In genomic region chr4:152441536-152441935, GRCm38 (mm10) we compare ENCODE assay signal across 24 mouse cellular contexts. TPM values are rescaled to one million over a fixed set of nuclear protein-coding genes. Genes with fewer than 3 reads are reported as not detected.
A peak's percentile ranks its signal among the peaks of the same experiment; 100 is the strongest.
DNase-seq lines count a peak whose midpoint lies in the region; ATAC-seq and TF ChIP-seq lines count a peak whose summit lies in the region.
"Had no signal": no experiment of that assay in that cellular context is flagged by ENCODE, and none has a peak within 500 bp of the region (broad histone marks: within the 10 kb centered on the region; RNA-seq: fewer than 3 reads in every experiment).

No protein-coding gene starts in this region.

- no peaks in the 10 kb centered on the region for H3K36me3 ChIP-seq in forebrain, embryonic 16.5 days (ENCODE audit: control insufficient read depth, insufficient read depth)
- H3K36me3 ChIP-seq in forebrain, embryonic 15.5 days, result no peaks in the 10 kb centered on the region
- H3K36me3 ChIP-seq in hindbrain, postnatal 0 days (ENCODE audit: insufficient read depth, low read length), result no peaks in the 10 kb centered on the region
- no peaks in the 10 kb centered on the region for H3K36me3 ChIP-seq in hindbrain, embryonic 10.5 days
- no peaks in the 10 kb centered on the region for H3K36me3 ChIP-seq in ES-E14 (ENCODE audit: control insufficient read depth, insufficient read depth, low read length, poor library complexity, severe bottlenecking)
- no peaks in the 10 kb centered on the region for H3K36me3 ChIP-seq in limb, embryonic 10.5 days
- H3K36me3 ChIP-seq: embryonic facial prominence, embryonic 13.5 days; heart, embryonic 13.5 days; limb, embryonic 15.5 days; liver, embryonic 13.5 days; neural tube, embryonic 13.5 days; stomach, embryonic 15.5 days had no signal

- WGBS in forebrain, embryonic 16.5 days, result 39% methylated on average over 9 of the region's 9 CpGs
- WGBS in forebrain, embryonic 15.5 days, result 36% methylated on average over 9 of the region's 9 CpGs
- 37% methylated on average over 9 of the region's 9 CpGs for WGBS in hindbrain, postnatal 0 days
- WGBS in hindbrain, embryonic 10.5 days, result 35% methylated on average over 9 of the region's 9 CpGs
- WGBS in limb, embryonic 10.5 days, result 40% methylated on average over 9 of the region's 9 CpGs

- H3K9me3 ChIP-seq in forebrain, embryonic 16.5 days (ENCODE audit: control insufficient read depth, low read length), result no peaks in the 10 kb centered on the region
- no peaks in the 10 kb centered on the region for H3K9me3 ChIP-seq in forebrain, embryonic 15.5 days
- H3K9me3 ChIP-seq in hindbrain, postnatal 0 days (ENCODE audit: low read length), result no peaks in the 10 kb centered on the region
- H3K9me3 ChIP-seq in hindbrain, embryonic 10.5 days, result no peaks in the 10 kb centered on the region
- H3K9me3 ChIP-seq in ES-E14 (ENCODE audit: control insufficient read depth, insufficient read depth, low read depth, low read length), result no peaks in the 10 kb centered on the region
- no peaks in the 10 kb centered on the region for H3K9me3 ChIP-seq in limb, embryonic 10.5 days (replicated peaks)
- H3K9me3 ChIP-seq: embryonic facial prominence, embryonic 13.5 days; heart, embryonic 13.5 days; limb, embryonic 15.5 days; liver, embryonic 13.5 days; neural tube, embryonic 13.5 days; stomach, embryonic 15.5 days had no signal

- no peak overlapping the region for H3K4me2 ChIP-seq in forebrain, embryonic 16.5 days (ENCODE audit: low read length)
- H3K4me2 ChIP-seq in forebrain, embryonic 15.5 days (replicated peaks), result no peak overlapping the region
- H3K4me2 ChIP-seq in hindbrain, postnatal 0 days (ENCODE audit: low read depth, low read length), result no peak overlapping the region
- H3K4me2 ChIP-seq: embryonic facial prominence, embryonic 13.5 days; heart, embryonic 13.5 days; limb, embryonic 15.5 days; liver, embryonic 13.5 days; neural tube, embryonic 13.5 days; stomach, embryonic 15.5 days had no signal

- ATAC-seq in forebrain, embryonic 16.5 days, result 0 out of 2 replicates have a peak, but pooled peaks have one; percentile 31
- ATAC-seq in forebrain, embryonic 15.5 days (replicated peaks), result no peak
- no peak for ATAC-seq in hindbrain, postnatal 0 days
- ATAC-seq: intestine, embryonic 16.5 days had no signal

- H3K27me3 ChIP-seq in forebrain, embryonic 16.5 days (replicated peaks; ENCODE audit: control insufficient read depth, insufficient read depth, low read length), result no peaks in the 10 kb centered on the region
- H3K27me3 ChIP-seq in forebrain, embryonic 15.5 days, result no peaks in the 10 kb centered on the region
- H3K27me3 ChIP-seq in hindbrain, postnatal 0 days (ENCODE audit: insufficient read depth, low read length), result no peaks in the 10 kb centered on the region
- H3K27me3 ChIP-seq in hindbrain, embryonic 10.5 days (ENCODE audit: insufficient read depth, poor library complexity, severe bottlenecking), result 0 out of 2 replicates have a peak, but pooled peaks cover 2% of the 10 kb centered on the region
- no peaks in the 10 kb centered on the region; the same call in 1 of the 2 replicates for H3K27me3 ChIP-seq in limb, embryonic 10.5 days (ENCODE audit: low read depth, poor library complexity, severe bottlenecking)
- H3K27me3 ChIP-seq: liver, embryonic 13.5 days; neural tube, embryonic 13.5 days; stomach, embryonic 15.5 days had no signal

- H3K27ac ChIP-seq in forebrain, embryonic 16.5 days (ENCODE audit: low read length), result no peak overlapping the region
- H3K27ac ChIP-seq in forebrain, embryonic 15.5 days (replicated peaks), result no peak overlapping the region
- H3K27ac ChIP-seq in hindbrain, postnatal 0 days, result no peak overlapping the region
- H3K27ac ChIP-seq in hindbrain, embryonic 10.5 days, result no peak overlapping the region
- H3K27ac ChIP-seq in ES-E14 (ENCODE audit: insufficient read depth, low read depth, low read length, poor library complexity, severe bottlenecking), result no peak overlapping the region
- no peak overlapping the region for H3K27ac ChIP-seq in limb, embryonic 10.5 days
- H3K27ac ChIP-seq: embryonic facial prominence, embryonic 13.5 days; heart, embryonic 13.5 days; limb, embryonic 15.5 days; liver, embryonic 13.5 days; macrophage; neural tube, embryonic 13.5 days; stomach, embryonic 15.5 days had no signal

- TF ChIP-seq CTCF in hindbrain, postnatal 0 days (IDR thresholded peaks at IDR 0.05; ENCODE audit: low read depth), result no peak

- H3K4me3 ChIP-seq in forebrain, embryonic 16.5 days (replicated peaks; ENCODE audit: low read length), result no peak overlapping the region
- H3K4me3 ChIP-seq in forebrain, embryonic 15.5 days, result no peak overlapping the region
- H3K4me3 ChIP-seq in hindbrain, postnatal 0 days (ENCODE audit: low read length), result no peak overlapping the region
- no peak overlapping the region for H3K4me3 ChIP-seq in hindbrain, embryonic 10.5 days
- no peak overlapping the region for H3K4me3 ChIP-seq in ES-E14 (ENCODE audit: insufficient read depth in 1 of 2, low read depth in 1 of 2, low read length in 2 of 2, poor library complexity in 1 of 2, severe bottlenecking in 1 of 2)
- no peak overlapping the region for H3K4me3 ChIP-seq in limb, embryonic 10.5 days
- H3K4me3 ChIP-seq: embryonic facial prominence, embryonic 13.5 days; heart, embryonic 13.5 days; limb, embryonic 15.5 days; liver, embryonic 13.5 days; myocyte; neural tube, embryonic 13.5 days; stomach, embryonic 15.5 days had no signal

- H3K9ac ChIP-seq in forebrain, embryonic 16.5 days (replicated peaks; ENCODE audit: low read depth, low read length), result no peak overlapping the region
- H3K9ac ChIP-seq in forebrain, embryonic 15.5 days (replicated peaks), result no peak overlapping the region
- H3K9ac ChIP-seq in hindbrain, postnatal 0 days (replicated peaks; ENCODE audit: low read length), result no peak overlapping the region
- H3K9ac ChIP-seq in ES-E14 (ENCODE audit: insufficient read depth, low read depth, low read length, poor library complexity, severe bottlenecking), result no peak overlapping the region
- H3K9ac ChIP-seq: embryonic facial prominence, embryonic 13.5 days; heart, embryonic 13.5 days; limb, embryonic 15.5 days; liver, embryonic 13.5 days; neural tube, embryonic 13.5 days; stomach, embryonic 15.5 days had no signal

- peak; percentile 36 for DNase-seq in hindbrain, postnatal 0 days (ENCODE audit: low spot score)
- no peak for DNase-seq in hindbrain, embryonic 10.5 days (ENCODE audit: low spot score)
- DNase-seq in ES-E14 (ENCODE audit: low read depth, low spot score), result no peak
- DNase-seq in retina, embryonic 14.5 days (ENCODE audit: low spot score), result peak; percentile 29
- no peak for DNase-seq in limb, embryonic 10.5 days (ENCODE audit: low spot score)
- DNase-seq: adrenal gland, adult 8-10 months; cerebellum, adult 9-11 months; embryo, embryonic 11 days; gastrocnemius, postnatal 10 days; layer of hippocampus, postnatal 36 days; left cerebral cortex, postnatal 4 days; liver, embryonic 13.5 days; lung, adult 2 months; right cerebral cortex, postnatal 25 days had no signal

- in situ Hi-C loops in ES-E14 (cut with MboI; ENCODE audit: low sequenced_read_pairs in 2 of 2, unreplicated experiment in 2 of 2), result no loop called here

- H3K4me1 ChIP-seq in forebrain, embryonic 16.5 days (replicated peaks; ENCODE audit: control insufficient read depth, insufficient read depth, low read length), result no peaks in the 10 kb centered on the region
- H3K4me1 ChIP-seq in forebrain, embryonic 15.5 days, result no peaks in the 10 kb centered on the region
- no peaks in the 10 kb centered on the region for H3K4me1 ChIP-seq in hindbrain, postnatal 0 days (ENCODE audit: insufficient read depth, low read length)
- H3K4me1 ChIP-seq in hindbrain, embryonic 10.5 days (replicated peaks), result peaks cover 4% of the 10 kb centered on the region
- H3K4me1 ChIP-seq in ES-E14 (ENCODE audit: control insufficient read depth in 2 of 2, insufficient read depth in 2 of 2, low read length in 2 of 2, poor library complexity in 1 of 2), result peaks cover 0 to 3% of the 10 kb centered on the region in 2 experiments; a peak in 1 of 4 replicates
- no peaks in the 10 kb centered on the region for H3K4me1 ChIP-seq in limb, embryonic 10.5 days
- H3K4me1 ChIP-seq: embryonic facial prominence, embryonic 13.5 days; heart, embryonic 13.5 days; stomach, embryonic 15.5 days had no signal

TF ChIP-seq in ES-E14, 5 proteins besides CTCF, POLR2A, EP300 and RAD21:
- TF ChIP-seq HCFC1 (IDR thresholded peaks at IDR 0.05; ENCODE audit: borderline replicate concordance, insufficient read depth, low read length), result no peak
- TF ChIP-seq CHD2 (IDR thresholded peaks at IDR 0.05; ENCODE audit: low read depth, low read length), result peak; percentile 76
- no peak for TF ChIP-seq ZC3H11A (IDR thresholded peaks at IDR 0.05; ENCODE audit: borderline replicate concordance, low read depth, low read length)

RNA-seq across cellular contexts. Expression of gene Nphp4, which starts 35.0 kb away (rescaled TPM):
- polyA plus RNA-seq in forebrain, embryonic 16.5 days (2015; fragmentation: Nextera tagmentation; extraction: Ambion mirVana), result 5.5 and 5.7 TPM in 2 replicates
- polyA plus RNA-seq in forebrain, embryonic 15.5 days (2015; fragmentation: Nextera tagmentation; extraction: Ambion mirVana), result 5.0 and 5.5 TPM in 2 replicates
- 8.7 and 10.4 TPM in 2 replicates for total RNA-seq in hindbrain, postnatal 0 days (2014; rRNA removed)
- polyA plus RNA-seq in hindbrain, postnatal 0 days (2015; fragmentation: Nextera tagmentation; extraction: Ambion mirVana), result 3.9 and 4.0 TPM in 2 replicates
- 7.3 and 9.9 TPM in 2 replicates for polyA plus RNA-seq in hindbrain, embryonic 10.5 days (2016; fragmentation: Nextera tagmentation; extraction: Ambion mirVana)
- total RNA-seq in ES-E14 (2012; rRNA removed), result 2.5 and 3.1 TPM in 2 replicates
- polyA plus RNA-seq in limb, embryonic 10.5 days (2016; fragmentation: Nextera tagmentation; extraction: Ambion mirVana), result 2.8 and 3.8 TPM in 2 replicates

RNA-seq across cellular contexts. Expression of gene Kcnab2, which starts 36.1 kb away (rescaled TPM):
- 15.1 and 19.2 TPM in 2 replicates for polyA plus RNA-seq in forebrain, embryonic 16.5 days (2015; fragmentation: Nextera tagmentation; extraction: Ambion mirVana)
- 14.4 and 17.2 TPM in 2 replicates for polyA plus RNA-seq in forebrain, embryonic 15.5 days (2015; fragmentation: Nextera tagmentation; extraction: Ambion mirVana)
- 54.0 and 55.6 TPM in 2 replicates for total RNA-seq in hindbrain, postnatal 0 days (2014; rRNA removed)
- 30.8 and 33.2 TPM in 2 replicates for polyA plus RNA-seq in hindbrain, postnatal 0 days (2015; fragmentation: Nextera tagmentation; extraction: Ambion mirVana)
- 11.6 and 16.0 TPM in 2 replicates for polyA plus RNA-seq in hindbrain, embryonic 10.5 days (2016; fragmentation: Nextera tagmentation; extraction: Ambion mirVana)
- 1.6 TPM in 2 replicates for total RNA-seq in ES-E14 (2012; rRNA removed)
- 3.9 and 5.2 TPM in 2 replicates for polyA plus RNA-seq in limb, embryonic 10.5 days (2016; fragmentation: Nextera tagmentation; extraction: Ambion mirVana)

Comparison
In these comparisons a context has a peak if more than half of its experiments do, and no peak if none do; other contexts are left out.
1. DNase-seq: peak in hindbrain, postnatal 0 days (single experiment) and retina, embryonic 14.5 days (single experiment); none in hindbrain, embryonic 10.5 days (single experiment), ES-E14 (single experiment) and limb, embryonic 10.5 days (single experiment).